Mouse (Mus musculus): ENCODE results near the gene Gm20388. TPM values are rescaled to one million over a fixed set of nuclear protein-coding genes. Genes with fewer than 3 reads are reported as not detected.

Gene Gm20388
- total RNA-seq, 2 experiments from 2014 or later, result 2.4 to 2.6 TPM

GRCm38 (mm10) chr8:121557746-121558145 is 1647.1 kb downstream of the Gm20388 start:
- no peak for TF ChIP-seq CTCF (IDR thresholded peaks at IDR 0.05)
- intact Hi-C loops (cut with DNase I), result no loop called here
- Histone ChIP-seq H3K4me3 (no peak overlapping the region), H3K27ac (no peak overlapping the region)
- DNase-seq (ENCODE audit: extremely low spot score in 1 of 2, low spot score in 2 of 2), result no peak

GRCm38 (mm10) chr8:121558538-121558937 is 1647.9 kb downstream of the Gm20388 start:
- Histone ChIP-seq H3K27ac (no peak overlapping the region), H3K4me3 (no peak overlapping the region)
- intact Hi-C loops (cut with DNase I), result no loop called here
- no peak; the same call in 1 of the 2 replicates for TF ChIP-seq CTCF (IDR thresholded peaks at IDR 0.05)
- DNase-seq (ENCODE audit: extremely low spot score in 1 of 2, low spot score in 2 of 2), result no peak

GRCm38 (mm10) chr8:121559801-121560200 is 1649.2 kb downstream of the Gm20388 start:
- no peak overlapping the region for H3K27ac ChIP-seq
- intact Hi-C loops (cut with DNase I), result no loop called here

GRCm38 (mm10) chr8:121560432-121561100 is 1649.9 kb downstream of the Gm20388 start:
- Histone ChIP-seq H3K27ac (no peak overlapping the region), H3K4me3 (no peak overlapping the region)
- intact Hi-C loops (cut with DNase I), result no loop called here
- no peak for TF ChIP-seq CTCF (IDR thresholded peaks at IDR 0.05)
- DNase-seq (ENCODE audit: extremely low spot score in 1 of 2, low spot score in 2 of 2), result no peak

More at GRCm38 (mm10) chr8:121559801-121560200, 1649.2 kb downstream of the Gm20388 start:
- TF ChIP-seq CTCF (IDR thresholded peaks at IDR 0.05), result no peak
- H3K4me3 ChIP-seq, result no peak overlapping the region
- DNase-seq (ENCODE audit: extremely low spot score in 1 of 2, low spot score in 2 of 2), result no peak

DNA sequence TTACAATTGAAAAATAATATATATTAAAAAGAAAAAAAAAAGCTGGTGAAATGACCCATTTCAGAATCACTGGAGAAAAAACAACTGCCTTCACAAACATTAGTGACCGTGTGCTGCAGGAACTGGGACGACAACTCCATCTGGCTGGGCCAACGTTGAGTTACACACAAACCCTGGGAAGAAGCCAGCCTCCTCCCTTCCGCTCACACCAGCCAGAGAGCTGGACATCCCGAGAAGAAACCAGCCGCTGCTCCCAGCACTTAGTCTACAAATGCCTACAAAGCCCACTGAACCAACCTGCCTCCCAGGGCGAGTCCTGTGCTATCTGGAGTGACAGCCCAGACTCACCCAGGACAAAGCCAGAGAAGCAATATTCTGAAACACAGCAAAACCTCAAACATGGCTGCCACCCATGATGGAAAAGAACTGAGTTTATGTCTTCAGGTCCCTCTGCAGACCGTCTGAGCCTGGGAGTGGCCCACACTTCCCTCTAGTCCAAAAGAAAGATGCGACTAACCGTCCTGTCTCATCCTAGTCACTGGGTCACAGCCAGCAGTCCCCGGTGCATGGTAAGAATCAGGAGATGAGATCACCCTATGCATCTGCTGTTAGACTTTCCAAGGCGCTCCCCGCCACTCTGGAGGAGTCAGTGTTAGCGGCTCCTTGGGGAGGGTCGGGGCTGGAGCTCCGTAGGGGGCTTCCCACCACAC is 1651.2 kb downstream of the Gm20388 start:
- intact Hi-C loops (cut with DNase I), result no loop called here
- no peak for TF ChIP-seq CTCF (IDR thresholded peaks at IDR 0.05)
- no peak for DNase-seq (ENCODE audit: extremely low spot score in 1 of 2, low spot score in 2 of 2)
- Histone ChIP-seq H3K27ac (no peak overlapping the region), H3K4me3 (no peak overlapping the region)

- intact Hi-C loops (cut with DNase I), result no loop called here
These were observed 1652.3 kb downstream of the Gm20388 start for GRCm38 (mm10) chr8:121562941-121563351.

GRCm38 (mm10) chr8:121563701-121564100 is 1653.1 kb downstream of the Gm20388 start:
- Histone ChIP-seq H3K4me3 (no peak overlapping the region), H3K27ac (no peak overlapping the region)
- no peak for DNase-seq (ENCODE audit: extremely low spot score in 1 of 2, low spot score in 2 of 2)
- TF ChIP-seq CTCF (IDR thresholded peaks at IDR 0.05), result no peak
- intact Hi-C loops (cut with DNase I), result no loop called here

More at GRCm38 (mm10) chr8:121562941-121563351, 1652.3 kb downstream of the Gm20388 start:
- DNase-seq (ENCODE audit: extremely low spot score in 1 of 2, low spot score in 2 of 2), result no peak
- H3K27ac ChIP-seq, result no peak overlapping the region
- H3K4me3 ChIP-seq, result no peak overlapping the region
- no peak for TF ChIP-seq CTCF (IDR thresholded peaks at IDR 0.05)

- TF ChIP-seq CTCF (IDR thresholded peaks at IDR 0.05), result no peak
- intact Hi-C loops (cut with DNase I), result no loop called here
- no peak overlapping the region for H3K4me3 ChIP-seq
These were observed 1657.7 kb downstream of the Gm20388 start for GRCm38 (mm10) chr8:121568321-121568720.

GRCm38 (mm10) chr8:121570335-121570734 is 1659.7 kb downstream of the Gm20388 start:
- Histone ChIP-seq H3K4me3 (no peak overlapping the region), H3K27ac (peak overlapping the region; percentile 76)
- peak in 1 of 2 experiments; percentile 47 for DNase-seq (ENCODE audit: extremely low spot score in 1 of 2, low spot score in 2 of 2)
- intact Hi-C loops (cut with DNase I), result no loop called here
- TF ChIP-seq CTCF (IDR thresholded peaks at IDR 0.05), result no peak

More at GRCm38 (mm10) chr8:121568321-121568720, 1657.7 kb downstream of the Gm20388 start:
- no peak overlapping the region for H3K27ac ChIP-seq
- DNase-seq (ENCODE audit: extremely low spot score in 1 of 2, low spot score in 2 of 2), result no peak

GRCm38 (mm10) chr8:121570801-121571200 is 1660.2 kb downstream of the Gm20388 start:
- no peak for TF ChIP-seq CTCF (IDR thresholded peaks at IDR 0.05)
- intact Hi-C loops (cut with DNase I), result no loop called here
- H3K4me3 ChIP-seq, result no peak overlapping the region
- H3K27ac ChIP-seq, result peak overlapping the region; percentile 76
- no peak for DNase-seq (ENCODE audit: extremely low spot score in 1 of 2, low spot score in 2 of 2)

GRCm38 (mm10) chr8:121572121-121572520 is 1661.5 kb downstream of the Gm20388 start:
- no peak for TF ChIP-seq CTCF (IDR thresholded peaks at IDR 0.05)
- H3K4me3 ChIP-seq, result no peak overlapping the region
- intact Hi-C loops (cut with DNase I), result no loop called here
- H3K27ac ChIP-seq, result no peak overlapping the region
- DNase-seq (ENCODE audit: extremely low spot score in 1 of 2, low spot score in 2 of 2), result no peak

DNA sequence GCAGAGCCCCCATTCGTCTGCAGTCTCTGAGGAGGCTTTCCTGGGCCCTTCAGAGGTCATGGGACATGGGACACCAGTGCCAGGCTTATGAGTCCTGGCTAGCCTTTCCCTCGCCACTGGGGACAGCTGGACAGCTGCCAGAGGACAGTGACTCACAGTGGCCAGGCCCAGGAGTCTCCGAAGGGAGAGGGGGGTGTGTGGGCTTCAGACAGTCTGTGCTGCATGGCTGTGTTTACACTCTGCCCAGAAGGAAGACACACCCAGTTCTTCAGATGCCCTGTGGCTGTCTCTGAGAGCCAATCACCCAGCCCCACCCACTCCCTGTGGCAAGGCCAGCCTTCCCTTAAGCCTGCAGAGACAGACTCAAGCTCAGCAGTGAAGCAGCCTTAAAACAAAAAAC is 1662.6 kb downstream of the Gm20388 start:
- no peak for DNase-seq (ENCODE audit: extremely low spot score in 1 of 2, low spot score in 2 of 2)
- no peak; the same call in 1 of the 2 replicates for TF ChIP-seq CTCF (IDR thresholded peaks at IDR 0.05)
- Histone ChIP-seq H3K27ac (no peak overlapping the region), H3K4me3 (no peak overlapping the region)
- intact Hi-C loops (cut with DNase I), result no loop called here
